Comparison of ENCODE assay signal across 19 mouse cellular contexts in the genomic region with DNA sequence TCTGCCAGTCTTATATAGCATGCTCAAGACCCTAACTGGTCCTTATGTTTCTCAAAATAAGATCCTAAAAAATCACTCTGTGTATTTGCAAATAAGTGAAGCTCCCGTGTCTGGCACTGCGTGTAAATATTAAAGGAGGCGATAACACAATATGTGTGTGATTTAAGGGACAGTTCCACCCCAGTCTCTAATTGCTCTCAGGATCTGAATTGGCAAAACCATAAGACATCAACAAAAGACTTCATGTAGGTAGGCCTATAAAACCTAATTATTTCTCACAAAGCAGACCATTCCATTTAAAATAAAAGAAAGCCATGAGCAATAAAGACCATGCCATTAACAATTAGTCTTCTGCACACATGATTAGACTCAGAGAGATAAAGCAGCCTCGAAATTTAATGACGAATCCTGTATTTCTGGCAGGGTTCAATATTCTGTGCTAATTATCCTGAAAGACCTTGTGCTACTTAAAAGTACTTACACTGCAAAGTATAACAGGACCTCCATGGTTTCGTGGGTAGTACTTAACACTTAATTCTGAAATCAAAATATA.
"Had no signal": no experiment of that assay in that cellular context is flagged by ENCODE, and none has a peak within 500 bp of the region (broad histone marks: within the 10 kb centered on the region; RNA-seq: fewer than 3 reads in every experiment).

No protein-coding gene starts in this region.

- H3K27ac ChIP-seq: kidney, embryonic 15.5 days; limb, embryonic 12.5 days; limb, embryonic 15.5 days; liver, embryonic 14.5 days; macrophage; midbrain, embryonic 12.5 days; midbrain, embryonic 15.5 days; stomach, embryonic 15.5 days had no signal

- H3K4me1 ChIP-seq: kidney, embryonic 15.5 days; limb, embryonic 12.5 days; limb, embryonic 15.5 days; midbrain, embryonic 12.5 days; midbrain, embryonic 15.5 days; stomach, embryonic 15.5 days had no signal

- H3K27me3 ChIP-seq: kidney, embryonic 15.5 days; limb, embryonic 12.5 days; limb, embryonic 15.5 days; midbrain, embryonic 12.5 days; midbrain, embryonic 15.5 days; stomach, embryonic 15.5 days had no signal

- DNase-seq: kidney, adult 8-10 months; kidney, postnatal 10 days; kidney, postnatal 36 days; left cerebral cortex, postnatal 4 days; liver, postnatal 0 days; lung, embryonic 14.5 days; right cerebral cortex, postnatal 25 days; spleen, adult 18-20 months; thymus, postnatal 25 days had no signal

- H3K36me3 ChIP-seq: kidney, embryonic 15.5 days; limb, embryonic 12.5 days; limb, embryonic 15.5 days; midbrain, embryonic 12.5 days; midbrain, embryonic 15.5 days; stomach, embryonic 15.5 days had no signal

- H3K9me3 ChIP-seq: kidney, embryonic 15.5 days; limb, embryonic 12.5 days; limb, embryonic 15.5 days; midbrain, embryonic 12.5 days; midbrain, embryonic 15.5 days; stomach, embryonic 15.5 days had no signal

- ATAC-seq: liver, postnatal 0 days; lung, postnatal 0 days; midbrain, embryonic 15.5 days had no signal

- H3K4me2 ChIP-seq: kidney, embryonic 15.5 days; limb, embryonic 12.5 days; limb, embryonic 15.5 days; liver, embryonic 11.5 days; lung, embryonic 14.5 days; midbrain, embryonic 12.5 days; midbrain, embryonic 15.5 days; stomach, embryonic 15.5 days had no signal

- H3K9ac ChIP-seq: kidney, embryonic 15.5 days; limb, embryonic 12.5 days; limb, embryonic 15.5 days; liver, embryonic 14.5 days; liver, postnatal 0 days; lung, embryonic 14.5 days; midbrain, embryonic 12.5 days; midbrain, embryonic 15.5 days; stomach, embryonic 15.5 days had no signal

- H3K4me3 ChIP-seq: kidney, embryonic 15.5 days; limb, embryonic 12.5 days; limb, embryonic 15.5 days; midbrain, embryonic 12.5 days; midbrain, embryonic 15.5 days; stomach, embryonic 15.5 days had no signal
